Mouse (Mus musculus): ENCODE data around the gene Cyren. TPM values are rescaled to one million over a fixed set of nuclear protein-coding genes. Genes with fewer than 3 reads are reported as not detected.

Gene Cyren
- polyA plus RNA-seq, 1 experiment = 14.5 TPM

- Histone ChIP-seq H3K27me3 (replicated peaks) (no peaks in the 10 kb centered on the region), H3K4me3 (replicated peaks) (peak overlapping the region; percentile 21), H3K4me1 (peaks cover 72% of the 10 kb centered on the region), H3K36me3 (replicated peaks; ENCODE audit: low read length) (peaks cover 73% of the 10 kb centered on the region), H3K9me3 (no peaks in the 10 kb centered on the region)
- TF ChIP-seq GATA1 (IDR thresholded peaks at IDR 0.05; ENCODE audit: borderline replicate concordance, low read length) = no peak
- no peak for TF ChIP-seq FLI1 (IDR thresholded peaks at IDR 0.05; ENCODE audit: low read length)
Observed at GRCm38 (mm10) chr6:34879101-34879740, 1.4 kb upstream of the Cyren start.

GRCm38 (mm10) chr6:34876835-34877156 lies 1.1 kb downstream of the Cyren start:
- peak overlapping the region; percentile 96 for H3K4me3 ChIP-seq (replicated peaks)
- no peak for TF ChIP-seq FLI1 (IDR thresholded peaks at IDR 0.05; ENCODE audit: low read length)
- H3K9me3 ChIP-seq = no peaks in the 10 kb centered on the region
- peaks cover 75% of the 10 kb centered on the region for H3K36me3 ChIP-seq (replicated peaks; ENCODE audit: low read length)
- peaks cover 87% of the 10 kb centered on the region for H3K4me1 ChIP-seq
- H3K27me3 ChIP-seq (replicated peaks) = no peaks in the 10 kb centered on the region

- TF ChIP-seq FLI1 (IDR thresholded peaks at IDR 0.05; ENCODE audit: low read length) = no peak
- no peak for TF ChIP-seq GATA1 (IDR thresholded peaks at IDR 0.05; ENCODE audit: borderline replicate concordance, low read length)
- H3K4me3 ChIP-seq (replicated peaks) = peak overlapping the region; percentile 96
- peaks cover 89% of the 10 kb centered on the region for H3K4me1 ChIP-seq
- H3K9me3 ChIP-seq = no peaks in the 10 kb centered on the region
- no peaks in the 10 kb centered on the region for H3K27me3 ChIP-seq (replicated peaks)
- H3K36me3 ChIP-seq (replicated peaks; ENCODE audit: low read length) = peaks cover 75% of the 10 kb centered on the region
Observed at GRCm38 (mm10) chr6:34875966-34876834, 1.7 kb downstream of the Cyren start.

- Histone ChIP-seq H3K4me1 (peaks cover 91% of the 10 kb centered on the region), H3K36me3 (replicated peaks; ENCODE audit: low read length) (peaks cover 75% of the 10 kb centered on the region), H3K4me3 (replicated peaks) (peak overlapping the region; percentile 96), H3K27me3 (replicated peaks) (no peaks in the 10 kb centered on the region), H3K9me3 (no peaks in the 10 kb centered on the region)
- TF ChIP-seq FLI1 (IDR thresholded peaks at IDR 0.05; ENCODE audit: low read length) = no peak
- no peak for TF ChIP-seq GATA1 (IDR thresholded peaks at IDR 0.05; ENCODE audit: borderline replicate concordance, low read length)
Observed at GRCm38 (mm10) chr6:34875268-34875761, 2.5 kb downstream of the Cyren start.

- H3K27me3 ChIP-seq (replicated peaks) = no peaks in the 10 kb centered on the region
- peak overlapping the region; percentile 96 for H3K4me3 ChIP-seq (replicated peaks)
- H3K9me3 ChIP-seq = no peaks in the 10 kb centered on the region
- peaks cover 92% of the 10 kb centered on the region for H3K4me1 ChIP-seq
- peaks cover 75% of the 10 kb centered on the region for H3K36me3 ChIP-seq (replicated peaks; ENCODE audit: low read length)
- TF ChIP-seq GATA1 (IDR thresholded peaks at IDR 0.05; ENCODE audit: borderline replicate concordance, low read length) (peak; percentile 96), FLI1 (IDR thresholded peaks at IDR 0.05; ENCODE audit: low read length) (peak; percentile 83)
Observed at GRCm38 (mm10) chr6:34874101-34874921, 3.5 kb downstream of the Cyren start.

GRCm38 (mm10) chr6:34872871-34873270 lies 5.0 kb downstream of the Cyren start:
- Histone ChIP-seq H3K36me3 (replicated peaks; ENCODE audit: low read length) (peaks cover 83% of the 10 kb centered on the region), H3K9me3 (no peaks in the 10 kb centered on the region), H3K4me3 (replicated peaks) (peak overlapping the region; percentile 96), H3K4me1 (peaks cover 94% of the 10 kb centered on the region), H3K27me3 (replicated peaks) (no peaks in the 10 kb centered on the region)
- TF ChIP-seq GATA1 (IDR thresholded peaks at IDR 0.05; ENCODE audit: borderline replicate concordance, low read length) (no peak), FLI1 (IDR thresholded peaks at IDR 0.05; ENCODE audit: low read length) (no peak)

GRCm38 (mm10) chr6:34871929-34872328 lies 5.9 kb downstream of the Cyren start:
- Histone ChIP-seq H3K4me1 (peaks cover 100% of the 10 kb centered on the region), H3K27me3 (replicated peaks) (no peaks in the 10 kb centered on the region), H3K4me3 (replicated peaks) (peak overlapping the region; percentile 96), H3K9me3 (no peaks in the 10 kb centered on the region), H3K36me3 (replicated peaks; ENCODE audit: low read length) (peaks cover 92% of the 10 kb centered on the region)
- no peak for TF ChIP-seq GATA1 (IDR thresholded peaks at IDR 0.05; ENCODE audit: borderline replicate concordance, low read length)
- TF ChIP-seq FLI1 (IDR thresholded peaks at IDR 0.05; ENCODE audit: low read length) = no peak

GRCm38 (mm10) chr6:34870724-34871123 lies 7.1 kb downstream of the Cyren start:
- no peaks in the 10 kb centered on the region for H3K27me3 ChIP-seq (replicated peaks)
- H3K4me1 ChIP-seq = peaks cover 100% of the 10 kb centered on the region
- H3K9me3 ChIP-seq = no peaks in the 10 kb centered on the region
- H3K4me3 ChIP-seq (replicated peaks) = peak overlapping the region; percentile 69
- H3K36me3 ChIP-seq (replicated peaks; ENCODE audit: low read length) = peaks cover 92% of the 10 kb centered on the region
- no peak for TF ChIP-seq GATA1 (IDR thresholded peaks at IDR 0.05; ENCODE audit: borderline replicate concordance, low read length)
- no peak for TF ChIP-seq FLI1 (IDR thresholded peaks at IDR 0.05; ENCODE audit: low read length)

- Histone ChIP-seq H3K9me3 (no peaks in the 10 kb centered on the region), H3K4me1 (peaks cover 100% of the 10 kb centered on the region), H3K27me3 (replicated peaks) (no peaks in the 10 kb centered on the region), H3K4me3 (replicated peaks) (peak overlapping the region; percentile 88), H3K36me3 (replicated peaks; ENCODE audit: low read length) (peaks cover 93% of the 10 kb centered on the region)
- TF ChIP-seq GATA1 (IDR thresholded peaks at IDR 0.05; ENCODE audit: borderline replicate concordance, low read length) (no peak), FLI1 (IDR thresholded peaks at IDR 0.05; ENCODE audit: low read length) (no peak)
Observed at GRCm38 (mm10) chr6:34870136-34870535, 7.7 kb downstream of the Cyren start.
